In the genomic region with DNA sequence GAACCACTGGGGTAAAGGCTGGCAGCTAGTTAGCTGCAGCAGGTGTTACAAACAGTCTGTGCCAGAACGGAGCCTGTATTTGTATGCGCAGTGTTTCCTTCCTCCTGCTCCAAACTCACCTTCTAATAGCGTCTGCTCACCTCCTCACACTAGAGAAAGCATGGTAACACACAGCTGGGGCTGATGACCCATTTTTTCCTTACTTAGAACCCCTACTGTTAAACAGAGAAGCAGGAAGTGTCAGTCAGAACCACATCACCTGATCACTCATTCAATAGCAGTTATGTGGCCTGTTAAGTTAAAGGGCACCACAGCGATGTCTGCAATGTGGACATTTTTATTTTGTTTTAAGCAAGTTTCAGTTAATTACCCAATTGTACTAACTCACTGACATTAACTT, we compare ENCODE assay signal across 23 mouse cellular contexts. TPM values are rescaled to one million over a fixed set of nuclear protein-coding genes. Genes with fewer than 3 reads are reported as not detected.
DNase-seq lines count a peak whose midpoint lies in the region; ATAC-seq and TF ChIP-seq lines count a peak whose summit lies in the region.
"Had no signal": no experiment of that assay in that cellular context is flagged by ENCODE, and none has a peak within 500 bp of the region (broad histone marks: within the 10 kb centered on the region; RNA-seq: fewer than 3 reads in every experiment).

No protein-coding gene starts in this region.

- no peak for TF ChIP-seq POLR2A in thymus, adult 2 months (IDR thresholded peaks at IDR 0.05; ENCODE audit: control insufficient read depth, extremely low read depth, insufficient read depth, low read length, poor library complexity)
- no peak for TF ChIP-seq POLR2A in cerebellum, adult 2 months (IDR thresholded peaks at IDR 0.05; ENCODE audit: borderline replicate concordance, insufficient read depth, low read length)

- no peak for DNase-seq in liver, embryonic 13.5 days
- no peak for DNase-seq in liver
- no peak for DNase-seq in thymus, adult 2 months
- no peak for DNase-seq in cerebellum, adult 2 months
- DNase-seq: adrenal gland, adult 8-10 months; adrenal gland, postnatal 14 days; adrenal gland, postnatal 36 days; B cell, adult 2 months; cerebellum, adult 11-12 months; cerebellum, adult 8-10 months; cerebellum, adult 9-11 months; cerebellum, postnatal 14 days; cerebellum, postnatal 36 days; embryo, embryonic 11 days had no signal

- TF ChIP-seq CTCF in thymus, adult 2 months (IDR thresholded peaks at IDR 0.05; ENCODE audit: borderline replicate concordance, control insufficient read depth, extremely low read depth, insufficient read depth, low read length, poor library complexity): no peak
- TF ChIP-seq CTCF in cerebellum, adult 2 months (IDR thresholded peaks at IDR 0.05; ENCODE audit: borderline replicate concordance, insufficient read depth, low read depth, low read length): no peak

- no peak overlapping the region for H3K9ac ChIP-seq in forebrain, embryonic 15.5 days (replicated peaks)
- no peak overlapping the region for H3K9ac ChIP-seq in forebrain, embryonic 13.5 days
- no peak overlapping the region for H3K9ac ChIP-seq in liver, embryonic 13.5 days
- H3K9ac ChIP-seq: embryonic facial prominence, embryonic 13.5 days; embryonic facial prominence, embryonic 15.5 days had no signal

- no peaks in the 10 kb centered on the region for H3K9me3 ChIP-seq in forebrain, embryonic 15.5 days
- H3K9me3 ChIP-seq in forebrain, embryonic 13.5 days (replicated peaks): no peaks in the 10 kb centered on the region
- no peaks in the 10 kb centered on the region for H3K9me3 ChIP-seq in liver, embryonic 13.5 days (replicated peaks)
- H3K9me3 ChIP-seq: embryonic facial prominence, embryonic 13.5 days; embryonic facial prominence, embryonic 15.5 days; G1E had no signal

- ATAC-seq in forebrain, embryonic 15.5 days (replicated peaks): 0 out of 2 replicates have a peak, but pooled peaks have one; percentile 46
- no peak for ATAC-seq in forebrain, embryonic 13.5 days
- ATAC-seq in liver, embryonic 13.5 days (ENCODE audit: low read depth): 0 out of 2 replicates have a peak, but pooled peaks have one; percentile 12
- ATAC-seq in erythroblast, adult 5-6 weeks (replicated peaks; ENCODE audit: low FRiP score, poor library complexity, severe bottlenecking): 0 out of 2 replicates have a peak, but pooled peaks have one; percentile 12
- ATAC-seq: activated CD4-positive, CD25-positive, alpha-beta regulatory T cell, adult 4 months; forebrain, embryonic 16.5 days; Patski had no signal

- no peak overlapping the region for H3K4me2 ChIP-seq in forebrain, embryonic 15.5 days (replicated peaks)
- no peak overlapping the region for H3K4me2 ChIP-seq in forebrain, embryonic 13.5 days
- H3K4me2 ChIP-seq in liver, embryonic 13.5 days: no peak overlapping the region
- H3K4me2 ChIP-seq: embryonic facial prominence, embryonic 13.5 days; embryonic facial prominence, embryonic 15.5 days had no signal

- 92% methylated on average over 4 of the region's 4 CpGs for WGBS in forebrain, embryonic 15.5 days
- WGBS in forebrain, embryonic 13.5 days: 86% methylated on average over 4 of the region's 4 CpGs
- 93% methylated on average over 4 of the region's 4 CpGs for WGBS in liver, embryonic 13.5 days (ENCODE audit: insufficient replicate concordance)
- 96% methylated on average over 4 of the region's 4 CpGs for WGBS in thymus, adult 2 months
- 67% methylated on average over 4 of the region's 4 CpGs for WGBS in cerebellum, adult 2 months

- H3K4me1 ChIP-seq in forebrain, embryonic 15.5 days: no peaks in the 10 kb centered on the region
- H3K4me1 ChIP-seq in forebrain, embryonic 13.5 days: no peaks in the 10 kb centered on the region
- H3K4me1 ChIP-seq in liver, embryonic 13.5 days (replicated peaks): no peaks in the 10 kb centered on the region
- no peaks in the 10 kb centered on the region for H3K4me1 ChIP-seq in thymus, adult 2 months (replicated peaks; ENCODE audit: control insufficient read depth, insufficient read depth, low read length)
- H3K4me1 ChIP-seq in cerebellum, adult 2 months (ENCODE audit: control insufficient read depth, insufficient read depth, low read length): no peaks in the 10 kb centered on the region
- H3K4me1 ChIP-seq: embryonic facial prominence, embryonic 13.5 days; embryonic facial prominence, embryonic 15.5 days had no signal

- H3K4me3 ChIP-seq in forebrain, embryonic 15.5 days: no peak overlapping the region
- no peak overlapping the region for H3K4me3 ChIP-seq in forebrain, embryonic 13.5 days
- no peak overlapping the region for H3K4me3 ChIP-seq in liver, embryonic 13.5 days (replicated peaks)
- H3K4me3 ChIP-seq in thymus, adult 2 months (ENCODE audit: control insufficient read depth, insufficient read depth, low read length): no peak overlapping the region
- no peak overlapping the region for H3K4me3 ChIP-seq in cerebellum, adult 2 months (replicated peaks; ENCODE audit: insufficient read depth, low read depth, low read length)
- H3K4me3 ChIP-seq: embryonic facial prominence, embryonic 13.5 days; embryonic facial prominence, embryonic 15.5 days had no signal

- peaks cover 63% of the 10 kb centered on the region for H3K36me3 ChIP-seq in forebrain, embryonic 15.5 days
- peaks cover 63% of the 10 kb centered on the region for H3K36me3 ChIP-seq in forebrain, embryonic 13.5 days (ENCODE audit: poor library complexity, severe bottlenecking)
- peaks cover 76% of the 10 kb centered on the region for H3K36me3 ChIP-seq in liver, embryonic 13.5 days
- H3K36me3 ChIP-seq in thymus, adult 2 months (ENCODE audit: control insufficient read depth, insufficient read depth, low read length): peaks cover 46% of the 10 kb centered on the region

- H3K27ac ChIP-seq in forebrain, embryonic 15.5 days (replicated peaks): no peak overlapping the region
- no peak overlapping the region for H3K27ac ChIP-seq in forebrain, embryonic 13.5 days
- H3K27ac ChIP-seq in liver, embryonic 13.5 days: no peak overlapping the region
- H3K27ac ChIP-seq in thymus, adult 2 months (ENCODE audit: control insufficient read depth, insufficient read depth, low read length): no peak overlapping the region
- H3K27ac ChIP-seq in cerebellum, adult 2 months (ENCODE audit: insufficient read depth, low read length): no peak overlapping the region
- H3K27ac ChIP-seq: embryonic facial prominence, embryonic 13.5 days; embryonic facial prominence, embryonic 15.5 days had no signal

- H3K27me3 ChIP-seq in forebrain, embryonic 15.5 days: no peaks in the 10 kb centered on the region
- no peaks in the 10 kb centered on the region for H3K27me3 ChIP-seq in forebrain, embryonic 13.5 days
- H3K27me3 ChIP-seq in liver, embryonic 13.5 days: no peaks in the 10 kb centered on the region
- no peaks in the 10 kb centered on the region for H3K27me3 ChIP-seq in thymus, adult 2 months (ENCODE audit: control insufficient read depth, insufficient read depth, low read length)
- H3K27me3 ChIP-seq in cerebellum, adult 2 months (ENCODE audit: control insufficient read depth, insufficient read depth, low read length): no peaks in the 10 kb centered on the region
- H3K27me3 ChIP-seq: embryonic facial prominence, embryonic 13.5 days; embryonic facial prominence, embryonic 15.5 days; Patski had no signal

RNA-seq across cellular contexts. Expression of a gene that starts 10.6 kb away (rescaled TPM):
- polyA plus RNA-seq in forebrain, embryonic 15.5 days (2015; fragmentation: Nextera tagmentation; extraction: Ambion mirVana): 42.4 and 43.4 TPM in 2 replicates
- 40.8 and 45.4 TPM in 2 replicates for polyA plus RNA-seq in forebrain, embryonic 13.5 days (2015; fragmentation: Nextera tagmentation; extraction: Ambion mirVana)
- polyA plus RNA-seq in liver, embryonic 13.5 days (2015; fragmentation: Nextera tagmentation; extraction: Ambion mirVana): 23.9 and 27.7 TPM in 2 replicates
- 7.1 and 12.1 TPM in 2 replicates for total RNA-seq in erythroblast, adult 5-6 weeks (2015; ENCODE audit: low replicate concordance)
- 3.3 and 7.1 TPM in 2 replicates for total RNA-seq in erythroblast, adult 5-6 weeks (2017; ENCODE audit: low replicate concordance)
- 8.0 and 8.6 TPM in 2 replicates for polyA plus RNA-seq in thymus, adult 2 months (2012; rRNA removed)
- 19.3 and 23.5 TPM in 2 replicates for polyA plus RNA-seq in cerebellum, adult 2 months (2012; rRNA removed)

RNA-seq across cellular contexts. Expression of a gene that starts 20.8 kb away (rescaled TPM):
- 41.1 and 43.4 TPM in 2 replicates for polyA plus RNA-seq in forebrain, embryonic 15.5 days (2015; fragmentation: Nextera tagmentation; extraction: Ambion mirVana)
- polyA plus RNA-seq in forebrain, embryonic 13.5 days (2015; fragmentation: Nextera tagmentation; extraction: Ambion mirVana): 50.3 and 54.7 TPM in 2 replicates
- polyA plus RNA-seq in liver, embryonic 13.5 days (2015; fragmentation: Nextera tagmentation; extraction: Ambion mirVana): 40.7 and 46.7 TPM in 2 replicates
- 22.9 and 28.8 TPM in 2 replicates for total RNA-seq in erythroblast, adult 5-6 weeks (2015; ENCODE audit: low replicate concordance)
- 14.8 and 16.0 TPM in 2 replicates for total RNA-seq in erythroblast, adult 5-6 weeks (2017; ENCODE audit: low replicate concordance)
- polyA plus RNA-seq in thymus, adult 2 months (2012; rRNA removed): 20.8 and 25.1 TPM in 2 replicates
- polyA plus RNA-seq in cerebellum, adult 2 months (2012; rRNA removed): 31.5 and 31.8 TPM in 2 replicates
